Mouse (Mus musculus): ENCODE results near the gene Dppa3.

DNA sequence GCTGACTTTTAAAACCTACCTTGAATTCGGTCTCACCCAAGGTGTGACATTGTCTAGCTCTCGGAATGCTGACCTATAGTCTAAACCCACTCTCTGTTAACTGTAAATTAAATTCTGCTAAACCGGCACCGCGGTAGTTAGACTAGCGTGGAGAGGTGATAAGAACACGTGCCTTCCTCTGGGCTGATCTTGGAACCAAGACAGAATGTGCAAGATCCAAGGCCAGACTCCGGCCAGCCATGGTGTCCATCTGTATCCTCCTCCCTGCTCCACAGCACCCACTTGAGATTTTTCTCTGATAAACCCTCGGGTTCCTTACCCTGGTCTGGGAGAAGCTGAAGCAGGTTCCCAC, 16.9 kb upstream of the Dppa3 start:
- TF ChIP-seq CTCF (IDR thresholded peaks at IDR 0.05; ENCODE audit: control insufficient read depth, insufficient read depth, insufficient replicate concordance, low read depth, low read length) (no peak), POLR2A (IDR thresholded peaks at IDR 0.05; ENCODE audit: control insufficient read depth, low read depth, low read length) (no peak)
